ENCODE assay signal across 28 mouse cellular contexts in genomic region chr1:64538837-64539367, GRCm38 (mm10). TPM values are rescaled to one million over a fixed set of nuclear protein-coding genes. Genes with fewer than 3 reads are reported as not detected.
DNase-seq lines count a peak whose midpoint lies in the region; ATAC-seq and TF ChIP-seq lines count a peak whose summit lies in the region.
"Had no signal": no experiment of that assay in that cellular context is flagged by ENCODE, and none has a peak within 500 bp of the region (broad histone marks: within the 10 kb centered on the region; RNA-seq: fewer than 3 reads in every experiment).

No protein-coding gene starts in this region.

- DNase-seq in 3T3-L1 (ENCODE audit: low read depth, low spot score) (peak; percentile 60), MEL (ENCODE audit: low read depth, low spot score) (peak; percentile 28), adipocyte (ENCODE audit: low spot score) (no peak)
- peak; percentile 14 for DNase-seq in CD4-positive, CD25-positive, alpha-beta regulatory T cell, adult 2 months (ENCODE audit: low read depth, low spot score)
- no peak for DNase-seq in midbrain, embryonic 10.5 days (ENCODE audit: low spot score)
- DNase-seq: adrenal gland, adult 2 months; adrenal gland, postnatal 14 days; cerebellum, adult 11 months; cerebellum, adult 2 months; cerebellum, adult 9-11 months; cerebellum, postnatal 25 days; embryo, embryonic 11 days; gastrocnemius, postnatal 25 days; heart, adult 2 months; heart, postnatal 14 days had no signal

- no peak for TF ChIP-seq RAD21 in MEL (IDR thresholded peaks at IDR 0.05; ENCODE audit: low read depth, low read length)

- TF ChIP-seq POLR2A in MEL (IDR thresholded peaks at IDR 0.05; ENCODE audit: control insufficient read depth in 1 of 2, insufficient read depth in 1 of 2, low read depth in 1 of 2, low read length in 2 of 2, poor library complexity in 1 of 2), result no peak
- no peak for TF ChIP-seq POLR2A in myocyte (IDR thresholded peaks at IDR 0.05; ENCODE audit: insufficient read length, low read depth)

- peak overlapping the region; percentile 50 for H3K4me2 ChIP-seq in myocyte (ENCODE audit: low read depth)
- H3K4me2 ChIP-seq: embryonic facial prominence, embryonic 13.5 days; heart, embryonic 13.5 days; hindbrain, embryonic 12.5 days; hindbrain, embryonic 15.5 days had no signal

- no peak overlapping the region for H3ac ChIP-seq in myocyte (ENCODE audit: control insufficient read depth, insufficient read length)

- H3K79me2 ChIP-seq in MEL (ENCODE audit: control insufficient read depth, insufficient read depth, low read length, poor library complexity) (peaks cover 27% of the 10 kb centered on the region), myocyte (ENCODE audit: control insufficient read depth, insufficient read depth) (peaks cover 99% of the 10 kb centered on the region)

- H3K36me3 ChIP-seq in MEL (ENCODE audit: control insufficient read depth in 1 of 2, insufficient read depth in 2 of 2, low read length in 2 of 2), result peaks cover 2 to 39% of the 10 kb centered on the region in 2 experiments
- peaks cover 6% of the 10 kb centered on the region for H3K36me3 ChIP-seq in myocyte (ENCODE audit: control insufficient read depth, insufficient read depth)
- peaks cover 20% of the 10 kb centered on the region for H3K36me3 ChIP-seq in midbrain, embryonic 10.5 days
- H3K36me3 ChIP-seq: embryonic facial prominence, embryonic 13.5 days; hindbrain, embryonic 12.5 days; hindbrain, embryonic 15.5 days had no signal

- no peak for ATAC-seq in erythroid progenitor cell, adult 5-6 weeks (replicated peaks; ENCODE audit: low FRiP score, poor library complexity, severe bottlenecking)
- ATAC-seq: forebrain, embryonic 14.5 days; intestine, postnatal 0 days; Patski had no signal

- no peak for TF ChIP-seq CTCF in MEL (IDR thresholded peaks at IDR 0.05 in 2 of 3, conservative IDR thresholded peaks at IDR 0.05 in 1 of 3; ENCODE audit: control insufficient read depth in 1 of 3, insufficient read depth in 1 of 3, low read depth in 2 of 3, low read length in 3 of 3, poor library complexity in 1 of 3, severe bottlenecking in 1 of 3)

- H3K27me3 ChIP-seq in MEL (ENCODE audit: control insufficient read depth in 1 of 2, insufficient read depth in 2 of 2, low read length in 2 of 2) (no peaks in the 10 kb centered on the region), myocyte (ENCODE audit: control insufficient read depth, insufficient read depth, insufficient read length) (no peaks in the 10 kb centered on the region)
- H3K27me3 ChIP-seq in midbrain, embryonic 10.5 days (ENCODE audit: low read depth, poor library complexity, severe bottlenecking), result no peaks in the 10 kb centered on the region
- H3K27me3 ChIP-seq: embryonic facial prominence, embryonic 13.5 days; heart, embryonic 13.5 days; hindbrain, embryonic 12.5 days; hindbrain, embryonic 15.5 days; Patski had no signal

- peaks cover 2 to 9% of the 10 kb centered on the region in 2 experiments; a peak in 3 of 4 replicates for H3K4me1 ChIP-seq in MEL (ENCODE audit: control insufficient read depth in 1 of 2, insufficient read depth in 2 of 2, low read length in 2 of 2)
- peaks cover 27% of the 10 kb centered on the region for H3K4me1 ChIP-seq in midbrain, embryonic 10.5 days

- H3K9me3 ChIP-seq in MEL (replicated peaks; ENCODE audit: insufficient read depth, low read length), result no peaks in the 10 kb centered on the region
- no peaks in the 10 kb centered on the region for H3K9me3 ChIP-seq in midbrain, embryonic 10.5 days (replicated peaks)
- H3K9me3 ChIP-seq: embryonic facial prominence, embryonic 10.5 days; embryonic facial prominence, embryonic 13.5 days; forebrain, embryonic 10.5 days; heart, embryonic 10.5 days; heart, embryonic 13.5 days; hindbrain, embryonic 12.5 days; hindbrain, embryonic 15.5 days had no signal

- H3K4me3 ChIP-seq in MEL (ENCODE audit: control insufficient read depth in 1 of 2, insufficient read depth in 1 of 2, low read depth in 2 of 2, low read length in 2 of 2) (no peak overlapping the region), myocyte (no peak overlapping the region)
- H3K4me3 ChIP-seq in midbrain, embryonic 10.5 days, result no peak overlapping the region
- H3K4me3 ChIP-seq: embryonic facial prominence, embryonic 10.5 days; embryonic facial prominence, embryonic 13.5 days; erythroblast, embryonic 14.5 days; forebrain, embryonic 10.5 days; heart, adult 2 months; heart, embryonic 10.5 days; heart, embryonic 13.5 days; hindbrain, embryonic 12.5 days; hindbrain, embryonic 15.5 days had no signal

- no peak overlapping the region for H3K9ac ChIP-seq in MEL (ENCODE audit: control insufficient read depth, low read depth, low read length, poor library complexity, severe bottlenecking)
- H3K9ac ChIP-seq: embryonic facial prominence, embryonic 13.5 days; hindbrain, embryonic 12.5 days; hindbrain, embryonic 15.5 days had no signal

- 95% methylated on average over 3 of the region's 3 CpGs for WGBS in midbrain, embryonic 10.5 days

- TF ChIP-seq EP300 in MEL (IDR thresholded peaks at IDR 0.05; ENCODE audit: low read depth in 1 of 2, low read length in 2 of 2), result 0 out of 4 replicates have a peak, but pooled peaks of 1 of the 2 experiments have one; percentile 41

- no peak overlapping the region for H3K27ac ChIP-seq in MEL (ENCODE audit: control insufficient read depth, low read depth, low read length)
- H3K27ac ChIP-seq in midbrain, embryonic 10.5 days (replicated peaks), result no peak overlapping the region
- H3K27ac ChIP-seq: embryonic facial prominence, embryonic 10.5 days; embryonic facial prominence, embryonic 13.5 days; forebrain, embryonic 10.5 days; heart, adult 2 months; heart, embryonic 10.5 days; heart, embryonic 13.5 days; hindbrain, embryonic 12.5 days; hindbrain, embryonic 15.5 days had no signal

TF ChIP-seq in MEL, 35 proteins besides CTCF, POLR2A, EP300 and RAD21:
- no peak for TF ChIP-seq E2F4 (IDR thresholded peaks at IDR 0.05; ENCODE audit: borderline replicate concordance, low read depth, low read length)
- TF ChIP-seq NELFE (IDR thresholded peaks at IDR 0.05; ENCODE audit: low read depth, low read length), result no peak
- peak; percentile 67; the same call in 1 of the 2 replicates for TF ChIP-seq ZNF384 (IDR thresholded peaks at IDR 0.05; ENCODE audit: low read depth, low read length)
- peak; percentile 68 for TF ChIP-seq RCOR1 (IDR thresholded peaks at IDR 0.05; ENCODE audit: low read depth, low read length)
- TF ChIP-seq ELF1 (IDR thresholded peaks at IDR 0.05; ENCODE audit: low read depth, low read length), result peak; percentile 48; the same call in 1 of the 2 replicates
- peak; percentile 26; the same call in 1 of the 2 replicates for TF ChIP-seq GATA1 (IDR thresholded peaks at IDR 0.05; ENCODE audit: low read depth, low read length)
- TF ChIP-seq SIN3A (IDR thresholded peaks at IDR 0.05; ENCODE audit: low read length), result 0 out of 2 replicates have a peak, but pooled peaks have one; percentile 39
- TF ChIP-seq USF1 (IDR thresholded peaks at IDR 0.05; ENCODE audit: low read depth, low read length), result peak; percentile 57; the same call in 1 of the 2 replicates

TF ChIP-seq in myocyte, 11 proteins besides CTCF, POLR2A, EP300 and RAD21:
- TF ChIP-seq CEBPB (IDR thresholded peaks at IDR 0.05; ENCODE audit: insufficient read depth, poor library complexity, severe bottlenecking) (no peak), USF1 (IDR thresholded peaks at IDR 0.05; ENCODE audit: low read depth) (peak; percentile 48)

RNA-seq across cellular contexts. Expression of gene Creb1, which starts 6.5 kb away (rescaled TPM):
- total RNA-seq in MEL (2012; rRNA removed), result 22.8 and 25.4 TPM in 2 replicates
- polyA plus RNA-seq in MEL (2012; ENCODE audit: insufficient read depth in 1 of 2, insufficient read length in 2 of 2, low read depth in 1 of 2, low replicate concordance in 2 of 2, missing spikeins in 1 of 2) (10 to 100 TPM; 21.8 to 49.1 TPM), myocyte (2012; fragmentation: generic; extraction: Trizol) (9.6 TPM)
- polyA plus RNA-seq in midbrain, embryonic 10.5 days (2016; fragmentation: Nextera tagmentation; extraction: Ambion mirVana), result 46.2 and 50.3 TPM in 2 replicates
- 50.8 and 57.8 TPM in 2 replicates for total RNA-seq in erythroid progenitor cell, adult 5-6 weeks (2015; ENCODE audit: low replicate concordance)
- 48.3 and 61.4 TPM in 2 replicates for total RNA-seq in erythroid progenitor cell, adult 5-6 weeks (2017; ENCODE audit: low replicate concordance)

Comparison
In these comparisons a context has a peak if more than half of its experiments do, and no peak if none do; other contexts are left out.
1. DNase-seq: peak in 3T3-L1 (single experiment), CD4-positive, CD25-positive, alpha-beta regulatory T cell, adult 2 months (single experiment) and MEL (single experiment); none in adipocyte (single experiment) and midbrain, embryonic 10.5 days (single experiment).